Mouse (Mus musculus) hindbrain, embryonic 12.5 days (tissue): ENCODE data around the gene Btrc. TPM values are rescaled to one million over a fixed set of nuclear protein-coding genes. Genes with fewer than 3 reads are reported as not detected.
"Not testable (repeated sequence)": the region's sequence is repeated elsewhere in the genome, so short reads cannot be mapped to it uniquely, and the experiment has no call there.

Experiments
- ATAC-seq: fragments of 200-750 bp; cut with Nextera tagmentation; 2 replicates; pipeline ENCODE4 v1.8.0; 2017; ENCODE audit warnings: moderate TSS enrichment; ENCODE audit not compliant: low FRiP score
- H3K27ac ChIP-seq: fragments of 300-500 bp; sonication (generic); 2 replicates; pipeline ENCODE4 v1.5.1; 2016; ENCODE audit warnings: mild to moderate bottlenecking
- H3K27me3 ChIP-seq: fragments of 300-500 bp; sonication (generic); 2 replicates; pipeline ENCODE4 v1.6.1; 2016; ENCODE audit warnings: mild to moderate bottlenecking
- H3K36me3 ChIP-seq: fragments of 300-500 bp; sonication (generic); 2 replicates; pipeline ENCODE4 v1.6.1; 2016; ENCODE audit warnings: mild to moderate bottlenecking
- H3K4me1 ChIP-seq: fragments of 300-500 bp; sonication (generic); 2 replicates; pipeline ENCODE4 v1.6.1; 2016
- H3K4me2 ChIP-seq: fragments of 300-500 bp; sonication (generic); replicated peaks from 2 replicates; pipeline ENCODE4 v1.6.1; 2016; ENCODE audit warnings: mild to moderate bottlenecking
- H3K4me3 ChIP-seq: fragments of 300-500 bp; sonication (generic); 2 replicates; pipeline ENCODE4 v1.5.1; 2016; ENCODE audit warnings: mild to moderate bottlenecking
- H3K9ac ChIP-seq: fragments of 300-500 bp; sonication (generic); 2 replicates; pipeline ENCODE4 v1.6.1; 2016; ENCODE audit warnings: mild to moderate bottlenecking, moderate library complexity
- H3K9me3 ChIP-seq: fragments of 300-500 bp; sonication (generic); replicated peaks from 2 replicates; pipeline ENCODE4 v1.6.1; 2016; ENCODE audit warnings: mild to moderate bottlenecking
- WGBS: fragments of 180-500 bp; shearing (Covaris S2); methylation state at CpG from one replicate; pipeline ENCODE4 v1.1.7; 2016; 5-methylcytosine and 5-hydroxymethylcytosine counted together
- polyA plus RNA-seq: library from polyadenylated mRNA; unstranded; fragments of >200 nt; fragmentation: Nextera tagmentation; extraction: Ambion mirVana; gene quantifications from 2 replicates; pipeline ENCODE4 v1.2.1, GENCODE M21; 2016

The Btrc gene
- polyA plus RNA-seq, 1 experiment from 2014 or later, result 67.1 TPM

DNA sequence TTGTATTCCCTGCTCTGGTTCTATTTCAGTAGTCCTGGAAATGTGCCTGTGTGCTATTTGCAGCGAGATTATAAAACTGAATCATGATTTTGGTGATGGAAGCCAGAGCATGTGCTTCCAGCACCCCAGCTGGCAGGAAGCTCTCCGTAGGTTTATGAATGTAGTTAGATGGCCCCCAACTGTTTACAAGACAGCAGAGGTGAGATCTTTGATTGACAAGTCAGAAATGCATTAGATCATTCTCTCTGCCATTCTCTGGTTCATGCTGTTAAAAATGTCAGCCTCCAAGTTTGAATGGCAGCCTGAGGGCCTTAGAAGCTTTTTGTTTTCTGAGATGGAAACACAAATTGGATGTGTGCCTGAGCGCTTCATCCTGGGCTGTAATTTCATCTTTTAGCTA lies 68.8 kb downstream of the Btrc start:
- ATAC-seq, result no peak
- Histone ChIP-seq H3K4me3 (no peak overlapping the region), H3K9me3 (no peaks in the 10 kb centered on the region), H3K9ac (no peak overlapping the region), H3K27me3 (no peaks in the 10 kb centered on the region), H3K4me1 (0 out of 2 replicates have a peak, but pooled peaks cover 4% of the 10 kb centered on the region), H3K27ac (no peak overlapping the region), H3K36me3 (no peaks in the 10 kb centered on the region), H3K4me2 (no peak overlapping the region)
- WGBS, result 66% methylated on average over 3 of the region's 3 CpGs

DNA sequence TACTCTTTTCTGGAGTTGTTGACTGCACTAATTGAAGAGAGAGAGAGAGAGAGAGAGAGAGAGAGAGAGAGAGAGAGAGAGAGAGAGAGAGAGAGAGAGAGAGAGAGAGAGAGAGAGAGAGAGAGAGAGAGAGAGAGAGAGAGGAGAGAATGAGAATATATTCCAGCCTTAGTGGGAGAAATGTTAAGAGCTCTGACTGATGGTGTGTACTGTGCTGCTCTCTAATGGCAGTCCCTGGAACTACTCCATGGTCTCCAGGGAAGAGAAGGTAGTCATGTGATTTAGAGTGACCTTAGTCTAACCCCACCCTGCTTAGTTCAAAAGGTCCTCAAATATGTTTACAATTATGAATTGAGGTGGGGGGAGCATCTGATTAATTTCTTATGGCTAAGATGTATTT lies 72.5 kb downstream of the Btrc start:
- not testable (repeated sequence) for H3K9ac ChIP-seq, ATAC-seq, H3K4me2 ChIP-seq, H3K4me3 ChIP-seq, H3K27ac ChIP-seq, H3K9me3 ChIP-seq, H3K36me3 ChIP-seq, H3K27me3 ChIP-seq
- H3K4me1 ChIP-seq, result peaks cover 18% of the 10 kb centered on the region

DNA sequence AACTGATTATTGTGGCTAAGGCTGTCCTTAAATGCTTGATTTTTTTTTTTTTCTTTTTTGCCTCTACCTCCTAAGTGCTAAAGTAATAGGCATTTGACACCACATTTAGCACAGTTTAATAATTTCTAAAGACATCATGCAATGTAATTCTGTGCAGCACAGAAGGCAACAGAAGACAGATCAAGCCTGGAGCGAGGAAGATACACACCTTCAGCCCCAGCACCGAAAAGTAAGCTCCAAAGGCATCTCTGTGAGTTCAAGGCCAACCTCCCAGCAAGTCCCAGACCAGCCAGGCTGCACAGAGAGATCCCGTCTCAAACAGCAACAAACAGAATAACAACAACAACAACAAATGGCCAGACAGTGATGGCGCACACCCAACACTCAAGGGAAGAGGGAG lies 73.6 kb downstream of the Btrc start:
- Histone ChIP-seq H3K4me3 (no peak overlapping the region), H3K9ac (no peak overlapping the region), H3K27me3 (no peaks in the 10 kb centered on the region), H3K4me1 (peaks cover 24% of the 10 kb centered on the region), H3K36me3 (no peaks in the 10 kb centered on the region), H3K27ac (no peak overlapping the region), H3K4me2 (no peak overlapping the region), H3K9me3 (no peaks in the 10 kb centered on the region)
- WGBS, result 87% methylated on average over 4 of the region's 4 CpGs
- no peak for ATAC-seq

DNA sequence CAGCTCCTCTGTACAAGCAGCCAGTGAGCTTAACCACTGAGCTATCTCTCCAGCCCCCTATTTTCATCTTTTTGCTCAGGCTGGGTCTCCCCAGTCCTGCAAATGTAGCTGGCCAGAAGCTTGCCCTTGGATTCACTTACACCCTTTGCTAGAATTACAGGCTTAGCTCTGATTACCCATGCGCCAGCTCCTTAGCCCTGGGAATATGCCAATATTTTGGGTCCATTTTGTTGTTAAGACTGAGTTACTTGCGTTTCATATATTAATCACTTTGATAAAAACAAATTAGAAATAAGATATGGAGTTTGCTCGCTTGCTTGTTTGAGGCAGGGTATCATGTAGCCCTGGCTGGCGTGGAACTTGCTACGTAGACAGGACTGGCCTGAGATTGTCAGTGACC lies 74.7 kb downstream of the Btrc start:
- Histone ChIP-seq H3K27me3 (no peaks in the 10 kb centered on the region), H3K36me3 (no peaks in the 10 kb centered on the region), H3K4me3 (no peak overlapping the region), H3K4me2 (no peak overlapping the region), H3K9ac (no peak overlapping the region), H3K9me3 (no peaks in the 10 kb centered on the region), H3K27ac (no peak overlapping the region), H3K4me1 (peaks cover 20% of the 10 kb centered on the region)
- 93% methylated on average over 5 of the region's 5 CpGs for WGBS
- ATAC-seq, result no peak

DNA sequence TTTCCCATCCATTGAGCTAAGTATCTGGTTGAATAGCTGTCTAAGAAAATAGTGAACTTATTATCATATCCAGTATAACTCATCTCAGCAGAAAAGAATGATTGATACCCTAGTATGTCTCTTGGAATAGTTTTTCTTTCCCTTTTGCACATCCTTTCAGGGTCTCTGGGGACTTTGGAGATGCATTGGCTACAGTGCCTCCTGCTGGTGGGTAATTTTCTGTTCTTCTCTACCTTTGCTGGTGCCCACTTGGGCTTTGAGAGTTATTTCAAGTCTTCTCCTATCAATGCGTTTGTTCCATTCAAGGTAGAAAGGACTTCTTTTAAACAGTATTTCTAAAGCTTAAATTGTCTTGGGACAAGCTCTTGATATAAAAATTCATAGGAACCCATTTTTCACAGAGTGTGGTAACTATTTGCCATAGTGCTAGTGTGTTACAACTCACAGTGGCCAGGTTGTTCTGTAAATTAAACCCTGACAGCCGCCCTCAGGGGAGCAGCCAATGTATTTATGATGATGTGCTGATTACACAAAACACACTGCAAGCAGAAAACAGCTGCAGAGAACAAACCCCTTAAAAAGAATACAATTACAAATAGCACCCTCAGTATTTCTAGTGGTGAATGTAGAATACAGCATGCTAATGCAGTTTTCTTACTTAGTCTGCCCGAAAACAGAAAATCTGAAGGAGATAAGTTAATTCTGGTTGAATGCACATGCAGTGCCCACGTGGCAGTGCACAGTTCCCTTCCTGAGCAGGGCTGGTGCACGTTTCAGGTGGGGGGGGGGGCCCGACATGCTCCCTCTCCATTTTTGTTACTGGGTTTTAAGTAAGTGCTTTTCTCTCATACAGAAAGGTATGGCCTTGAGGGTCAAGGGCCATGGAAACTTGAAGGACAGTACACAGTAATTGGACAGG lies 75.7 kb downstream of the Btrc start:
- H3K27me3 ChIP-seq, result no peaks in the 10 kb centered on the region
- 0 out of 2 replicates have a peak overlapping the region, but pooled peaks have one; percentile 13 for H3K27ac ChIP-seq
- no peak overlapping the region for H3K4me3 ChIP-seq
- no peaks in the 10 kb centered on the region for H3K9me3 ChIP-seq
- no peak overlapping the region for H3K9ac ChIP-seq
- ATAC-seq, result no peak
- peaks cover 20% of the 10 kb centered on the region for H3K4me1 ChIP-seq
- H3K4me2 ChIP-seq, result no peak overlapping the region
- H3K36me3 ChIP-seq, result no peaks in the 10 kb centered on the region
- WGBS, result 67% methylated on average over 6 of the region's 6 CpGs

DNA sequence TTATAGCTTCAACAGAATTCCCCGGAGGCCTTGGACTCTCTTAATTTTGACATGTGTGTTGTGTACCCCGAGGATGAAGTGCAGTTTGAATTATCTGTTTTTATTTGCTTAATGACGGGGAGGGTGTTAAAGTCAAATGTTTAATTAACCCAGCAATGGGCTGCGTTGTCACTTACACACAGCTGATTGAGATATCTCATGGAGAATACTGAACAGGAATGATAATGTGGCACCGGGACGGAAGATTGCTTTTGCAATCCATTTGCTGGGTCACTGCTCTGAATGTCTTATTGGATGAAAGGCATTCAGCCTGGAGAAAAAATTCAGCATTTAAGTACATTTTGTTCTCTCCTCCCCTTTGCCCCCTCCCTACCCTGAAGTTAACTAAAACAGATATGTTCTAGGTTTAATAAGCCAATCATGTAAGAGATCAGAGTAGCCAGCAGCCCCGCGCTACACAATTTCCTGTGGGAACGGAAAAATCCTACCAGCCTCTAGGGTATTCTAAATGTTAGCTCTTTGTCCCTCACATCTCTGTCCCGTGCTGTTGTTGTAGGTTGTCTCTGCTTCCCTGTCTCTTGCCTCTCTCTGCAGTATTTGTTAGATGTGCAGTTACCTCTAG lies 77.1 kb downstream of the Btrc start:
- Histone ChIP-seq H3K9me3 (no peaks in the 10 kb centered on the region), H3K9ac (no peak overlapping the region), H3K27me3 (no peaks in the 10 kb centered on the region; the same call in 1 of the 2 replicates), H3K4me1 (peaks cover 24% of the 10 kb centered on the region), H3K4me2 (no peak overlapping the region), H3K36me3 (no peaks in the 10 kb centered on the region), H3K4me3 (no peak overlapping the region), H3K27ac (peak overlapping the region; percentile 55)
- 42% methylated on average over 10 of the region's 10 CpGs for WGBS
- peak; percentile 73 for ATAC-seq

DNA sequence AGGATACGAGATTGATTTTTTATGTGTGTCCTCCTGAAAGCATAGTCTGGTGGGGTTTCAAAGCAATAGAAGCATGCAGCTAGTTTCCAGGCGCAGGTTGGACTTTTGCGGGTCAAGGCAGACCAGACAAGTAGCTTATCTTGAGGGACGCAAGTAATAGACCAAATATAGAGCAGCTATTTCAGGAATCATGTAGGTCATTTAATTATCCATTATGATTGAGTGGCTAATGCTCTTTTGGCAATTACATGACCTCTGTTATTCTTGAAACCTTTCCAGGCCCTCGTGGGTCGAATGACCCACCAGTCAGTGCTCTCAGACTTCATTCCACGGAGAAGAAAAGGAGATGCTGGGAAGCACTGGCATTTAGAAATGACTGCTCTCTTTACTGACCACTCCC lies 78.2 kb downstream of the Btrc start:
- WGBS, result 57% methylated on average over 7 of the region's 7 CpGs
- H3K9ac ChIP-seq, result no peak overlapping the region
- H3K4me2 ChIP-seq, result no peak overlapping the region
- no peaks in the 10 kb centered on the region for H3K9me3 ChIP-seq
- no peaks in the 10 kb centered on the region for H3K36me3 ChIP-seq
- H3K4me3 ChIP-seq, result no peak overlapping the region
- ATAC-seq, result no peak
- no peak overlapping the region for H3K27ac ChIP-seq
- H3K27me3 ChIP-seq, result no peaks in the 10 kb centered on the region; the same call in 1 of the 2 replicates
- peaks cover 30% of the 10 kb centered on the region for H3K4me1 ChIP-seq

DNA sequence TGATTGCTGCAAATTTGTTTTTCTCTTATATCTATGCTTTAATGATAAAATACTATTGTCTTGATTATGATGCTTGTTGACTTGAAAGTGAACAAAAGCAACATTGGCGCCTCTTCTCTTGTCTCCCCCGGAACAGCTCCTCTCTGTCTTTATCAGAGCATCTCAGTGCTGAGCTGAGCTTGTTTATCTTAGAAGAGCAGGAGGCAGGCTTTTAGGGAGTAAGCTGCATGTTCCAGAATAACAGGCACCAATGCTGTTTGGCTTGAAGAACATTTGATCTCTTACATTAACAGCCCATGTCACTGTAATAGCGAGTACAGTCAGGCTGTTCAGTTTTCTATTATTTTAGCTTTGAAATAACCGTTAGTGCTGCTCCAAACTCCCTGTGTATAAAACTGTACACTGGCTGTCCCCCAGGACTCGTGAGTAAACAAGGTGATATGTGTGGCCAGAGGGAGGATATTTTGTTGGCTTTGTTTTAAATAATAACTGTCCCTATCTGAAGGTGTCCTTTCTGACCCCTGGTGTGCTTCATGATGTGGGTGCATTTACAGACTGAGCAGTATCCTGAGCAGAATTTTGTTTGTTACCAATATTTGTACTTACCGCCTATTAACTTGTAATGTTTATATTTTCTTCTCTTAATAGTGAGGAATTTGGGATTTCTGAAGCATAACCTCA lies 81.9 kb downstream of the Btrc start:
- Histone ChIP-seq H3K36me3 (no peaks in the 10 kb centered on the region), H3K4me1 (peaks cover 34% of the 10 kb centered on the region), H3K9me3 (no peaks in the 10 kb centered on the region), H3K4me3 (no peak overlapping the region), H3K9ac (no peak overlapping the region), H3K4me2 (no peak overlapping the region), H3K27me3 (peaks cover 7% of the 10 kb centered on the region), H3K27ac (peak overlapping the region; percentile 55; the same call in 1 of the 2 replicates)
- no peak for ATAC-seq
- 78% methylated on average over 6 of the region's 6 CpGs for WGBS

DNA sequence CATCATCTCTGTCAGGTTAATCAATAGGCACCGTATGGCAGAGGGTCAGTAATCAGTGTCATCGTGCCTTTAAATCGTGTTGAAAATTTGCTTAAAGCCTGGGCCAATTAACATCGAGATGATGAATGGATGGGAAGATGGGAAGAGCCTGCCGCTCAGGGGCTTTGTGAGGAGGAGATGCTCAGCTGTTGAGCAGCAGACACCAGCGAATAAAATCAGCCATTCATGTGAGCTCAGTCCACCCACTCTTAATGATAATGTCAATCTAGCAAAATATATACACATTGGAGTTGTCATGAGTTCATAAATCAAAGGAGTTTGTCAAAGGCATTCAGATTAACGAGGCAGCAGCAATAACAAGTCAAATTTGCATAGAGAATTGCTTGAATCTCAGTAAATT lies 83.1 kb downstream of the Btrc start:
- Histone ChIP-seq H3K9me3 (no peaks in the 10 kb centered on the region), H3K4me2 (no peak overlapping the region), H3K9ac (no peak overlapping the region), H3K36me3 (no peaks in the 10 kb centered on the region), H3K27ac (peak overlapping the region; percentile 73), H3K27me3 (peaks cover 7% of the 10 kb centered on the region), H3K4me3 (no peak overlapping the region), H3K4me1 (peaks cover 26% of the 10 kb centered on the region)
- WGBS, result 36% methylated on average over 7 of the region's 7 CpGs
- ATAC-seq, result peak; percentile 77

DNA sequence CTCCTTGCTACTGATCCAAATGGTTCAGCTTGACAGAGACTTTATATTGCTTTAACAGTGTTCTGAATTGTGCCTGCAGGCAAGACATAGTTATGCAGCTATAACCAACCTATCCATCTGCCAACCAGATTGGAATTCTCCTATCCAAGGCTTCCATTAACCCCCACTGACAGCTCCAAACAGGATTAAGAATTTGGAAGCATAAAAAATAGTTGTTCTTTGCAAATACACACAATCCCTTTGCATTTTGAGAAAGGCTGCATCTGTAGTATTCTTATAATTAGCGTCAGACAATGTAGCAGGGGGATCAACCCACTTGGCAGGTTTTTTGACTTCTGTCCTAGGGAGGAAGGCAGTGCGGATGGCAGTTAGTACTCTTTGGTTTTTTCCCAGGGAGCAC lies 83.7 kb downstream of the Btrc start:
- Histone ChIP-seq H3K36me3 (no peaks in the 10 kb centered on the region), H3K9ac (no peak overlapping the region), H3K27me3 (peaks cover 7% of the 10 kb centered on the region), H3K4me2 (no peak overlapping the region), H3K4me1 (peaks cover 22% of the 10 kb centered on the region), H3K4me3 (no peak overlapping the region), H3K27ac (peak overlapping the region; percentile 73), H3K9me3 (no peaks in the 10 kb centered on the region)
- WGBS, result 83% methylated on average over 2 of the region's 2 CpGs
- ATAC-seq, result peak; percentile 48

DNA sequence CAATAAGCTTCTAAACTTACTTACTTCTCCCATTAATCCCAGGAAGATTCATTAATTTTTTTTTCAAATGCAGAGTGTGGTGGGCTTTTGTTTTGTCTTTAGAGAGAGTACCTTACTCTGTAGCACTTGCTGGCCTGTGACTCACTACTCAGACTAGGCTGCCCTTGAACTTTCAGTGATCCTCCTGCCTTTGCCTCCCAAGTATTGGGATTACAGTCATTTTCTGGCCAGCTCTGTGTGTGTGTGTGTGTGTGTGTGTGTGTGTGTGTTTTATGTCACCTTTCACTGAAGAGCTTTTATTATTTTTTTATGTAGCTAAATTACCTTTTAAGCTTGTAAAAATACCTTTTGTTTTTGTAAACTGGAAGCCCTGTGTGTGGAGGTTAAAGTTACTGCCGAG lies 84.4 kb downstream of the Btrc start:
- Histone ChIP-seq H3K27ac (no peak overlapping the region), H3K4me3 (no peak overlapping the region), H3K9me3 (no peaks in the 10 kb centered on the region), H3K9ac (no peak overlapping the region), H3K27me3 (peaks cover 7% of the 10 kb centered on the region), H3K36me3 (no peaks in the 10 kb centered on the region), H3K4me2 (no peak overlapping the region), H3K4me1 (peaks cover 22% of the 10 kb centered on the region)
- ATAC-seq, result no peak
- 97% methylated on average over 1 of the region's 1 CpGs for WGBS

DNA sequence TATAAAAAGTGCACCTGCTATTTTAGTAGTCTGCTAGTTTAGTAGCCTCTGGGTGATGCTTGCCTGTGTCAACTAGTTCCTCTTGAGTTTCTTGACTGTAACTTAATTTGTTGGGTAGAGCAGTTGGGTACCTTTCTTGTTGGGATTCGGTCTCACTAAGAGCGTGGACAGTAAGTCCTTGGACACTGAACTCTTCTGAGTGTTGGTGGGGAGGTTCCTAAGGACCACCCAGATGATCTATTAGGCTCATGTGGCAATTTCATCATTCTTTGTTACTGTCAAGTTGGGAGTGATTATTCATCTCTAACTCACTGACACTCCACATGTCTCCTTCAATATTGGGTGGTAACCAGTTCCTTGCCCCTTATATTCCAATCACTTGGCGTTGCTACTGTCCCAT lies 90.9 kb downstream of the Btrc start:
- 93% methylated on average over 3 of the region's 3 CpGs for WGBS
- H3K4me3 ChIP-seq, result no peak overlapping the region
- H3K9me3 ChIP-seq, result no peaks in the 10 kb centered on the region
- ATAC-seq, result no peak
- H3K4me1 ChIP-seq, result peaks cover 9% of the 10 kb centered on the region
- no peak overlapping the region for H3K27ac ChIP-seq
- no peaks in the 10 kb centered on the region for H3K36me3 ChIP-seq
- H3K9ac ChIP-seq, result no peak overlapping the region
- H3K4me2 ChIP-seq, result no peak overlapping the region
- peaks cover 17% of the 10 kb centered on the region for H3K27me3 ChIP-seq
